Mouse (Mus musculus): ENCODE measurements around the gene Efcab2. TPM values are rescaled to one million over a fixed set of nuclear protein-coding genes. Genes with fewer than 3 reads are reported as not detected.

Gene Efcab2
- 4.8 and 4.9 TPM in 2 replicates for polyA plus RNA-seq (2015; fragmentation: Nextera tagmentation; extraction: Ambion mirVana)

- H3K4me2 ChIP-seq (replicated peaks): peak within 1 kb of the TSS; percentile 65
- under 1% methylated on average over 68 of the region's 70 CpGs for WGBS
Measured at GRCm38 (mm10) chr1:178405951-178406711, at the start of gene Efcab2. Gene Efcab2, plus strand, starts transcription at chr1:178406085.

DNA sequence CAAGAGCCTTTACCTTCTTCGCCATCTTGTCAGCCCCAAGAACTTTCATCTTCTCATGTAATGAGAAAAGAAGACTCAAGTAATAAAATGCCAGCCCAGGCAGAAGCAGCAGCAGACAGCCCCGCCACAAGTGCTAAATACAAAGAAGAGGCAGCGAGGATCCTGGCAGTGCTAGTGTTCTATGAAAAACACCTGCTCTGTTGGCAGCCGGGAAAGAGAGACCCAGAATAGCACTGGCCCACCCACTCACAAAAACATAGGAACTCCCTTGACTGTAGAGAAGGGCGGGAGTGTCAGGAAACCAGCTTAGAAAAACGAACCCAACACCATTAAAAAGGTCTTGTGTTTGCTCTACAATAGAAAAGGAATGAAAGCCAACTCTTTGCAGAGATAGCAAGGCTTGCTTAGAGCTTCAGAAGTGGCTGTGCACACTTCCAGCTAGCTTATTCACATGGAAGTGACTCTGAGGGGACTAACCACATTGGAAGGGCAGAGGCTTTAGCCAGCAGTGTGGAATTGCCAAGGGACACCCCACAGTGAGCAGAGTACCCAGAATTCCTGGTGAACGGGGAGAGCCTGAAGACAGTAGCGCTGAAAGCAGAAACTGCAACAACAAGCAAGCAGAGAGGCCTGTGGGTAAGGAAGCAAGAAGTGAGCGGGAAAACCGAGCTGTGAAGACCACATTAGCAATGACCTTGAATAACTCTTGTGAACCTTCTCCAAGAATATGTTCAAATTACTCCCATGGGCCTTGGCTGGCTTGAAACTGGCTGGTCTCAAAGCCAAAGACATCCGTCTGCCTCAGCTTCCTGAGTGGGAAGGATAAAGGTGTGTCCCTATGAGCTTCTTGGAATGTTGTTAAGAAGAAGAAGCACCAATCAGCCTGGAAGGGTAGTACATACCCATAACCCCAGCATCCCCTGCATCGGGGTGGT, 47.8 kb upstream of the Efcab2 start:
- 73% methylated on average over 12 of the region's 12 CpGs for WGBS
- no peak for ATAC-seq (ENCODE audit: low FRiP score, low read depth)
- H3K27me3 ChIP-seq: no peaks in the 10 kb centered on the region

More at GRCm38 (mm10) chr1:178405951-178406711, at the start of gene Efcab2:
- ATAC-seq (ENCODE audit: low FRiP score, low read depth): peak; percentile 97
- H3K36me3 ChIP-seq: no peaks in the 10 kb centered on the region
- H3K27ac ChIP-seq: peak within 1 kb of the TSS; percentile 100
- no peaks in the 10 kb centered on the region for H3K27me3 ChIP-seq
- H3K9ac ChIP-seq: peak within 1 kb of the TSS; percentile 96
- H3K4me3 ChIP-seq: peak within 1 kb of the TSS; percentile 68
- H3K9me3 ChIP-seq: no peaks in the 10 kb centered on the region
- peaks cover 3% of the 10 kb centered on the region for H3K4me1 ChIP-seq

DNA sequence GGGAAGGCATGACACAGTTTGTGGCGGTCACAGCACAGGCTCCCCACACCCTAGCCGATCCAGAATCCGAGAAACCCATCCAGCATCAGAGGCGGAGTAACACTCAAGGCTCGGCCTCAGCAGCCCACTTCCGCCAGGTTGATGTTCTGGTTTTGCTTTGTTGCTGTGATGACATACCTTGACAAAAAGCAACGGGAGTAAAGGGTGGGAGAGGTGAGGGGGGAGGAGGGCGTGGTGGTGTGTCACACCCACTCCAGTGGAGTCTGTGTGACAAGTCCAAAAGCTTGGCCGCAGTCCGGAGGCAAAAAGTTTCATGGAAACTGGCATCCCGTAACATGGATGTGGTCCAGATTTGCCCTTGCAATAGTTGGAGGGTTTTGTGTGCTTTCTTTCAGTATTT, 45.6 kb upstream of the Efcab2 start:
- Histone ChIP-seq H3K27ac (no peak overlapping the region), H3K4me1 (no peaks in the 10 kb centered on the region), H3K4me3 (no peak overlapping the region), H3K27me3 (no peaks in the 10 kb centered on the region), H3K9ac (no peak overlapping the region), H3K4me2 (replicated peaks) (no peak overlapping the region), H3K9me3 (no peaks in the 10 kb centered on the region), H3K36me3 (no peaks in the 10 kb centered on the region)
- 81% methylated on average over 11 of the region's 11 CpGs for WGBS
- no peak for ATAC-seq (ENCODE audit: low FRiP score, low read depth)

More for the DNA sequence above, 47.8 kb upstream of the Efcab2 start:
- no peak overlapping the region for H3K27ac ChIP-seq
- H3K4me2 ChIP-seq (replicated peaks): no peak overlapping the region
- H3K4me1 ChIP-seq: no peaks in the 10 kb centered on the region
- no peak overlapping the region for H3K9ac ChIP-seq
- no peak overlapping the region for H3K4me3 ChIP-seq
- H3K9me3 ChIP-seq: no peaks in the 10 kb centered on the region
- H3K36me3 ChIP-seq: no peaks in the 10 kb centered on the region

DNA sequence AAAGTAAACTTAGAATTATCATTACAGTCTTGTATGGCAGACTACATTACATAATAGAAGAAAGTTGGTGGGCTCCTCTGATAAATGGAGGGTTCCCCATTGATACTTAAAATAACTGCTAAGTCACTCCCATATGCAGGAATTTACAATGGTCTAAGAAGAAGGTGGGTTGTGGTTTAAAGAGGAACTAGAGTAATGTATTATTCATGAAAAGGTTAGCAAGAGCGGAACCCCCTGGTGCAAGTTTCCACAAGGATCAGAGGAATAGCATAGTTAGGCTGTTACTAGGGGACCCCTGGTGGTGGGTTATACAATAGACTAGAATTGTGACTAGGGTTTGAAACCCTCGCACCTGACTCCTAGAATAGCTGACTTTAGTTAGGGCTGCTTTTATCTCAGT, 45.2 kb upstream of the Efcab2 start:
- no peak overlapping the region for H3K4me3 ChIP-seq
- H3K9me3 ChIP-seq: no peaks in the 10 kb centered on the region
- H3K4me2 ChIP-seq (replicated peaks): no peak overlapping the region
- WGBS: 75% methylated on average over 2 of the region's 2 CpGs
- no peak overlapping the region for H3K27ac ChIP-seq
- no peak overlapping the region for H3K9ac ChIP-seq
- no peaks in the 10 kb centered on the region for H3K4me1 ChIP-seq
- H3K36me3 ChIP-seq: no peaks in the 10 kb centered on the region
- H3K27me3 ChIP-seq: no peaks in the 10 kb centered on the region
- no peak for ATAC-seq (ENCODE audit: low FRiP score, low read depth)

DNA sequence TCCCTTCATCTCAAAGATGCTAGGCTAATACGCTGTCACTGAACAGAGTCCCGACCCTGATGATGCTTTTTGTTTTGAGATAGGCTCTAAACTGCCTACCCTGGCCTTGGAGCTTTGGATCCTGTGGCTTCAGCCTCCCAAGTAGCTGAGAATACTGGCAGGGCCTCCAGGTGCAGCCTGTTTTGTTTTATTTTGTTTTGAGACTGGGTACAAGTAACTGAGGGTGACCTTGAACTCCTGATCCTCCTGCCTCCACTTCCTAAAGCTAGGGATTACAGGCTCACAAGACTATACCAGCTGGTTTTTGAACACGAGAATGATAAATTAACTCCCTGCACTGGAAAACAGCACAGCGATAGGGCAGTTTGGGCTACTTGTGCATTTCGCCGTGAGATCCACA, 40.7 kb upstream of the Efcab2 start:
- no peak overlapping the region for H3K27ac ChIP-seq
- WGBS: 79% methylated on average over 6 of the region's 6 CpGs
- H3K9ac ChIP-seq: no peak overlapping the region
- H3K9me3 ChIP-seq: no peaks in the 10 kb centered on the region
- H3K4me2 ChIP-seq (replicated peaks): no peak overlapping the region
- no peak for ATAC-seq (ENCODE audit: low FRiP score, low read depth)
- no peaks in the 10 kb centered on the region for H3K36me3 ChIP-seq
- H3K4me1 ChIP-seq: peaks cover 5% of the 10 kb centered on the region
- H3K4me3 ChIP-seq: no peak overlapping the region
- no peaks in the 10 kb centered on the region for H3K27me3 ChIP-seq

DNA sequence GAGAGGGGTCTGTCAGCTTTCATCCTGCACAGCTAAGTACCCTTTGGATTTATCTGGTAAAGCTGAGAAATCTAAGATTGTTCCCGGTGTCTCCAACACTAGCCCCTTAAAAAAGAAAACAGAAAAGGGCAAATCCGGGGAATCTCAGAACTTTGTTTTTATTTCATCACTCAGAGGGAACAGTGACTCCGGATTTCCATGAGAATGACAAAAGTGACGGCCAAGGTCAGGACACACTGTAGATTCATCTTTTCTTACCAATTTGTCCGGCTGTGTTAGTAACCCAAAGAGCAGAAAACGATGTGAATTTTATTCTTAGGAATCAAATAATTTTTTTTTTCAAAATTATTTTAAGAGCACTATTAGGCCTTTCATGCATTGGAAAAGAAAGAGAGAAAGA, 37.8 kb upstream of the Efcab2 start:
- no peak for ATAC-seq (ENCODE audit: low FRiP score, low read depth)
- Histone ChIP-seq H3K4me1 (peaks cover 5% of the 10 kb centered on the region), H3K27ac (peak overlapping the region; percentile 22; the same call in 1 of the 2 replicates), H3K4me2 (replicated peaks) (peak overlapping the region; percentile 80), H3K27me3 (no peaks in the 10 kb centered on the region), H3K9me3 (no peaks in the 10 kb centered on the region), H3K4me3 (no peak overlapping the region), H3K36me3 (no peaks in the 10 kb centered on the region), H3K9ac (no peak overlapping the region)
- 78% methylated on average over 6 of the region's 6 CpGs for WGBS

DNA sequence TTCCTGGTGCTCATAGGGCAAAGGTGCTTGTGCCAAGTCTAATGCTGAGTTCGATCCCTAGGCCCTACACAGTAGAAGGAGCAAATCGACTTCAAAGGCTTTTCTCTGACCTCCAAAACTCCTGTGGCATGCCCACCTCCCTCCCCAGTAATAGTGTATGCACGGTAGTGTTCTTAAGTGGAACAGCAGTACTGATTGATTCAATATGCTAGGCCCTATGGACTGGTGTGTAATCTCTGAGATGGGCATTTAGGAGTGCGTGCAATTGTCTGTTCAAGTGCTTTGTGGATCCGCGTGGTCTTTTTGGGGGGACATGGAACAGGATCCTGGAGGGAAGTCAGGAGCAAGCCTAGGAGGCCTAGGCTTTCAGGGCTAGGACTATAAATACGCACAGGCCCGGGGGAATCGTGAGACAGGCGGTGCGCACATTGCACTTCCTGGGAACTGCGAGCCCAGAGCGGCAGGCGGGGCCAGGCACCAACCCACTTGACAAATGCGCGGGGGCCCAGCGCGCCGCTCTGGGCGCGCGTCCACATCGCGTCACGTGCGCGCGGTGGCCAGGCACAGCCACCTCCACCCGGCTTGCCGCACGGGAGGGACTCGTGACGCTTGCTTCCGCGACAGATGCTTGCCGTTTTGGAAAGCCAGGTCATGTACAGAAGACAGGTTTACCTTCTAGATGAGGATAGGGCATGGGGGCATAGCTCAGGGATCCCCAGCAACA, 37.2 kb upstream of the Efcab2 start:
- H3K9me3 ChIP-seq: no peaks in the 10 kb centered on the region
- no peaks in the 10 kb centered on the region for H3K36me3 ChIP-seq
- peak overlapping the region; percentile 62 for H3K9ac ChIP-seq
- peaks cover 5% of the 10 kb centered on the region for H3K4me1 ChIP-seq
- peak overlapping the region; percentile 49 for H3K4me3 ChIP-seq
- 1% methylated on average over 36 of the region's 36 CpGs for WGBS
- H3K4me2 ChIP-seq (replicated peaks): peak overlapping the region; percentile 80
- peak; percentile 91 for ATAC-seq (ENCODE audit: low FRiP score, low read depth)
- peak overlapping the region; percentile 22; the same call in 1 of the 2 replicates for H3K27ac ChIP-seq
- H3K27me3 ChIP-seq: no peaks in the 10 kb centered on the region

- Histone ChIP-seq H3K27me3 (no peaks in the 10 kb centered on the region), H3K27ac (no peak overlapping the region), H3K4me3 (peak overlapping the region; percentile 49), H3K9ac (peak overlapping the region; percentile 62), H3K36me3 (no peaks in the 10 kb centered on the region), H3K4me1 (peaks cover 5% of the 10 kb centered on the region), H3K4me2 (replicated peaks) (peak overlapping the region; percentile 80), H3K9me3 (no peaks in the 10 kb centered on the region)
- ATAC-seq (ENCODE audit: low FRiP score, low read depth): peak; percentile 76
- 1% methylated on average over 11 of the region's 11 CpGs for WGBS
Measured at GRCm38 (mm10) chr1:178369272-178369651, 36.6 kb upstream of the Efcab2 start.

DNA sequence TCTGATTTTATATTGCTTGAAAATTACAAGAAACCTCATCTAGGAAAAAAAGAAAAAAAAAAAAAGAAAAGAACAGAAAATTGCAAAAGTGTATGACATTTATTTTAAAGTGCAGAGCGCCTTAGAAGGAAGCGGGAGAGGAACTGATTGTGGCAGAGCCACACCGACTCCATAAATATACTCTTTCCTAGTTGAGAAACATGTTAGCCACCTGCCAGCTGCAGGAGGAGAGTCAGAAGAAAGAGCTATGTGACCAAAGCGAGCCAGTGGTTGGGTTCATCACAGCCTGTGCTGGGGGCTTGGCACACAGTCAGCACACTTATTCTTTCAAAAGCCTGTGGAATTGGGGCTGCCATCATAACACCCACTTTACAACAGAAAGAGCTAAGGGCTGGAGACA, 33.2 kb upstream of the Efcab2 start:
- ATAC-seq (ENCODE audit: low FRiP score, low read depth): no peak
- no peaks in the 10 kb centered on the region for H3K9me3 ChIP-seq
- 82% methylated on average over 4 of the region's 4 CpGs for WGBS
- no peak overlapping the region for H3K27ac ChIP-seq
- H3K4me1 ChIP-seq: peaks cover 5% of the 10 kb centered on the region
- H3K9ac ChIP-seq: no peak overlapping the region
- H3K4me2 ChIP-seq (replicated peaks): no peak overlapping the region
- no peaks in the 10 kb centered on the region for H3K36me3 ChIP-seq
- H3K27me3 ChIP-seq: no peaks in the 10 kb centered on the region
- H3K4me3 ChIP-seq: no peak overlapping the region

GRCm38 (mm10) chr1:178375381-178375780, 30.5 kb upstream of the Efcab2 start:
- Histone ChIP-seq H3K36me3 (no peaks in the 10 kb centered on the region), H3K27ac (no peak overlapping the region), H3K4me2 (replicated peaks) (no peak overlapping the region), H3K4me3 (no peak overlapping the region), H3K9ac (no peak overlapping the region), H3K9me3 (no peaks in the 10 kb centered on the region), H3K27me3 (no peaks in the 10 kb centered on the region), H3K4me1 (no peaks in the 10 kb centered on the region)
- no peak for ATAC-seq (ENCODE audit: low FRiP score, low read depth)

DNA sequence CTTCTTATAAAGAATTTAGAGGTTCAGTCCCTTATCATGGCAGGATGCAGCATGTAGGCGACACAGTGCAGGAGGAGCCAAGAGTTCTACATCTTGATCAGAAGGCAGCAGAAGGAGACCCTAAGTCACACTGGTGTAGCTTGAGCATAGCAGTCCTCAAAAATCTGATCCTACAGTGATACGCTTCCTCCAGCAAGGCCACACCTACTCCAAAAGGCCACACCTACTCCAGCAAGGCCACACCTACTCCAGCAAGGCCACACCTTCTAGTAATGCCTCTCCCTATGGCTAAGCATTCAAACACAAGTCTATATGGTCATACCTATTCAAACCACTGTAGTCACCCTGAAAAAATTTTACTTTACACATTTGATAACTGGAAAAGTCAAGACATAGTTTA, 29.8 kb upstream of the Efcab2 start:
- H3K9me3 ChIP-seq: no peaks in the 10 kb centered on the region
- peak; percentile 28; the same call in 1 of the 2 replicates for ATAC-seq (ENCODE audit: low FRiP score, low read depth)
- H3K4me2 ChIP-seq (replicated peaks): no peak overlapping the region
- H3K4me3 ChIP-seq: no peak overlapping the region
- H3K4me1 ChIP-seq: no peaks in the 10 kb centered on the region
- H3K27me3 ChIP-seq: no peaks in the 10 kb centered on the region
- no peaks in the 10 kb centered on the region for H3K36me3 ChIP-seq
- H3K27ac ChIP-seq: no peak overlapping the region
- no peak overlapping the region for H3K9ac ChIP-seq
- WGBS: 93% methylated on average over 2 of the region's 2 CpGs

DNA sequence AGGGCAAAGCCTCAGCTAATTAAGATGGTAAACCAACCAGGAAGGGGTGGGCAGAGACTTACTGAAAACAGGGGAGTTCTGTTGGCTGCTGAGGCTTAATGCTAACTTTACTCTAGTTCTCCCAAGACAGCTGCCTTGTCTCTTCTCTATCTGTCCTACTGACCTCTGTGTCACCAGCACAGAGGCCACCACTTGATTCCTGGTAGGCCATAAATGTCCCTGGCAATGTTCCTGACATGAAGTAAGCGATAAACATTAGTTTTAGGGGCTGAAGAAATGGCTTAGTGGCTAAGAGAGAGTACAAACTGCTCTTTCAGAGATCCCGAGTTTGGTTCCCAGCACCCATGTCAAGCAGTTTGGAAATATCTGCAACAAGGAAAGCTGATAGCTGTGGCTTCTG, 29.0 kb upstream of the Efcab2 start:
- Histone ChIP-seq H3K4me1 (no peaks in the 10 kb centered on the region), H3K9ac (no peak overlapping the region)
- no peak for ATAC-seq (ENCODE audit: low FRiP score, low read depth)

More for the DNA sequence above, 29.0 kb upstream of the Efcab2 start:
- 66% methylated on average over 2 of the region's 2 CpGs for WGBS
- no peaks in the 10 kb centered on the region for H3K36me3 ChIP-seq
- no peak overlapping the region for H3K4me2 ChIP-seq (replicated peaks)
- no peaks in the 10 kb centered on the region for H3K9me3 ChIP-seq
- H3K27ac ChIP-seq: no peak overlapping the region
- H3K4me3 ChIP-seq: no peak overlapping the region
- no peaks in the 10 kb centered on the region for H3K27me3 ChIP-seq
